Comparison of ENCODE assay signal across 27 mouse cellular contexts in the genomic region with DNA sequence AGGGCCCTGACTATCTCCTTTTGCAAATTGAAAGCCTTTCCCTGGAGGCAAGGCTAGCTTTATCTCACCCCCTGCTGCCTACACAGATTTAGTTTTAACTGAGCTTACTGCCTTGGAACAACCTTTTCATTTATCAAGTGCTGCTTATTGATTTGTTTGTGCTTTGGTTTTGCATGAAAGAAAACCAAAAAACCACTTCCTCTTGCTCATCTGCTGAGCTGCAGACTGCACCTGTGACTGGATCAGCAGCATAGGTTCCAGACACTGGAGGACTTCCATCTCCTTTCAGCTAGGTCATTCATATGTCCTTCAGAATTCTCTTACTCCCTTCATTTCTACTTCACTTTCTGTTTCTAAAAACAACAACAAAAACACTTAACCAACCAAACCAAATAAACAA.
DNase-seq lines count a peak whose midpoint lies in the region; ATAC-seq lines count a peak whose summit lies in the region.
"Had no signal": no experiment of that assay in that cellular context is flagged by ENCODE, and none has a peak within 500 bp of the region (broad histone marks: within the 10 kb centered on the region; RNA-seq: fewer than 3 reads in every experiment).

No protein-coding gene starts in this region.

- no peak overlapping the region for H3K9ac ChIP-seq in kidney, embryonic 16.5 days (replicated peaks; ENCODE audit: low read length)
- H3K9ac ChIP-seq: embryonic facial prominence, embryonic 13.5 days; forebrain, embryonic 15.5 days; hindbrain, embryonic 13.5 days; liver, embryonic 12.5 days; liver, postnatal 0 days; neural tube, embryonic 15.5 days had no signal

- no peak overlapping the region for H3K4me2 ChIP-seq in kidney, embryonic 16.5 days (replicated peaks; ENCODE audit: low read depth, low read length)
- H3K4me2 ChIP-seq: embryonic facial prominence, embryonic 13.5 days; forebrain, embryonic 15.5 days; heart, embryonic 11.5 days; hindbrain, embryonic 13.5 days; liver, embryonic 12.5 days; neural tube, embryonic 15.5 days had no signal

- H3K27me3 ChIP-seq in splenic B cell, adult 2 months (ENCODE audit: control insufficient read depth, insufficient read depth, low read length, poor library complexity, severe bottlenecking), result no peaks in the 10 kb centered on the region
- no peaks in the 10 kb centered on the region for H3K27me3 ChIP-seq in kidney, embryonic 16.5 days (ENCODE audit: insufficient read depth, low read length)
- H3K27me3 ChIP-seq: embryonic facial prominence, embryonic 13.5 days; forebrain, embryonic 15.5 days; hindbrain, embryonic 13.5 days; liver, embryonic 12.5 days; neural tube, embryonic 15.5 days had no signal

- peak; percentile 10 for DNase-seq in thymus, postnatal 25 days
- no peak for DNase-seq in thymus, postnatal 36 days
- DNase-seq in CD8-positive naive resting alpha-beta T cell, adult 2 months (ENCODE audit: low read depth in 2 of 2, low spot score in 2 of 2), result peak; percentile 22 to 40
- peak; percentile 49 for DNase-seq in induced T-regulatory cell, adult 2 months (ENCODE audit: low read depth)
- DNase-seq in splenic B cell, adult 2 months (ENCODE audit: low read depth, low spot score), result peak; percentile 19
- DNase-seq in cerebellum, adult 8-10 months, result no peak
- no peak for DNase-seq in right cerebral cortex, postnatal 36 days (ENCODE audit: low spot score in 2 of 2)
- DNase-seq: adrenal gland, postnatal 14 days; cerebellum, adult 11-12 months; cerebellum, postnatal 10 days; gastrocnemius, postnatal 25 days; heart, adult 11 months; heart, postnatal 4 days; kidney, adult 11 months; kidney, postnatal 25 days; left cerebral cortex, postnatal 4 days; liver, postnatal 0 days; midbrain, embryonic 14.5 days had no signal

- no peak for ATAC-seq in kidney, embryonic 16.5 days (ENCODE audit: low FRiP score, low TSS enrichment)
- ATAC-seq: forebrain, embryonic 15.5 days; liver, embryonic 12.5 days; liver, postnatal 0 days had no signal

- H3K9me3 ChIP-seq in kidney, embryonic 16.5 days (ENCODE audit: low read length), result no peaks in the 10 kb centered on the region
- H3K9me3 ChIP-seq: embryonic facial prominence, embryonic 13.5 days; forebrain, embryonic 10.5 days; forebrain, embryonic 15.5 days; hindbrain, embryonic 13.5 days; liver, embryonic 12.5 days; neural tube, embryonic 15.5 days had no signal

- H3K36me3 ChIP-seq in splenic B cell, adult 2 months (ENCODE audit: control insufficient read depth, insufficient read depth, low read length, poor library complexity, severe bottlenecking), result no peaks in the 10 kb centered on the region
- H3K36me3 ChIP-seq in kidney, embryonic 16.5 days (ENCODE audit: insufficient read depth, low read length), result no peaks in the 10 kb centered on the region
- H3K36me3 ChIP-seq: embryonic facial prominence, embryonic 13.5 days; forebrain, embryonic 10.5 days; forebrain, embryonic 15.5 days; hindbrain, embryonic 13.5 days; liver, embryonic 12.5 days; neural tube, embryonic 15.5 days had no signal

- H3K4me1 ChIP-seq in kidney, embryonic 16.5 days (ENCODE audit: insufficient read depth, low read length), result 0 out of 2 replicates have a peak, but pooled peaks cover 5% of the 10 kb centered on the region
- H3K4me1 ChIP-seq: liver, embryonic 12.5 days had no signal

- no peak overlapping the region for H3K4me3 ChIP-seq in kidney, embryonic 16.5 days (ENCODE audit: low read length)
- H3K4me3 ChIP-seq: embryonic facial prominence, embryonic 13.5 days; forebrain, embryonic 10.5 days; forebrain, embryonic 15.5 days; hindbrain, embryonic 13.5 days; liver, embryonic 12.5 days; neural tube, embryonic 15.5 days had no signal

- H3K27ac ChIP-seq in kidney, embryonic 16.5 days (ENCODE audit: low read length), result no peak overlapping the region
- H3K27ac ChIP-seq: embryonic facial prominence, embryonic 13.5 days; forebrain, embryonic 10.5 days; forebrain, embryonic 15.5 days; hindbrain, embryonic 13.5 days; liver, embryonic 12.5 days; macrophage; neural tube, embryonic 15.5 days had no signal

Comparison
In these comparisons a context has a peak if more than half of its experiments do, and no peak if none do; other contexts are left out.
1. DNase-seq: peak in thymus, postnatal 25 days (single experiment), CD8-positive naive resting alpha-beta T cell, adult 2 months (2 of 2), induced T-regulatory cell, adult 2 months (single experiment) and splenic B cell, adult 2 months (single experiment); none in thymus, postnatal 36 days (0 of 2), cerebellum, adult 8-10 months (single experiment) and right cerebral cortex, postnatal 36 days (0 of 2).